Mouse (Mus musculus): ENCODE measurements around the gene Doc2a. TPM values are rescaled to one million over a fixed set of nuclear protein-coding genes. Genes with fewer than 3 reads are reported as not detected.

Doc2a gene
- polyA plus RNA-seq, 1 experiment, result not detected

- WGBS, result 22% methylated on average over 7 of the region's 7 CpGs
- H3K4me3 ChIP-seq (ENCODE audit: insufficient read depth, low read depth, low read length), result 0 out of 2 replicates have a peak overlapping the region, but pooled peaks have one; percentile 87
- H3K27ac ChIP-seq (ENCODE audit: insufficient read depth, low read depth, low read length), result peak overlapping the region; percentile 59
- TF ChIP-seq CTCF (IDR thresholded peaks at IDR 0.05; ENCODE audit: insufficient read depth, low read depth, low read length) (peak; percentile 78), POLR2A (IDR thresholded peaks at IDR 0.05; ENCODE audit: insufficient read depth, low read depth, low read length) (no peak)
- peaks cover 28% of the 10 kb centered on the region for H3K4me1 ChIP-seq (ENCODE audit: control insufficient read depth, insufficient read depth, low read length)
Measured at GRCm38 (mm10) chr7:126821835-126822511, 25.2 kb upstream of the Doc2a start.

DNA sequence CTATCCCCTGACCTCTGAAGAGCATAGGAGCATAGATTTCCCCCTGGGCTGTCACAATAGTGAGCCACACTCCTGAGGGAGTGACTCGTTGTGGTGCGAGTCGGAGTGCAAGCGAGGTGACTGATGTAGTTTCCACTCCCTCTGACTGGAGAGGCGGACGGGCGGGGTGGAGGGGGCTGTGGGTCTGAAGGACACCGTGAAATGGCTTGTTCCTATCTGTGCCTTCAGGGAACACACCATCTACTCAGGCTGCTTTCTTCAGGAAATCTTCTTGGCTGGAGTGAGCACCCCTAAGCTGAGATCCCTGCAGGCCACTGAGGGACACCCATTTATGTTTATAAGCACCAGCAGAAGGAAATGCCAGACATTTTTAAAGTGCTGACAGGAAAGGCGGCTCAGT, 24.5 kb upstream of the Doc2a start:
- WGBS, result 13% methylated on average over 9 of the region's 9 CpGs
- peak overlapping the region; percentile 87 for H3K4me3 ChIP-seq (ENCODE audit: insufficient read depth, low read depth, low read length)
- TF ChIP-seq POLR2A (IDR thresholded peaks at IDR 0.05; ENCODE audit: insufficient read depth, low read depth, low read length) (no peak), CTCF (IDR thresholded peaks at IDR 0.05; ENCODE audit: insufficient read depth, low read depth, low read length) (no peak)
- peak overlapping the region; percentile 59 for H3K27ac ChIP-seq (ENCODE audit: insufficient read depth, low read depth, low read length)
- peaks cover 28% of the 10 kb centered on the region for H3K4me1 ChIP-seq (ENCODE audit: control insufficient read depth, insufficient read depth, low read length)

DNA sequence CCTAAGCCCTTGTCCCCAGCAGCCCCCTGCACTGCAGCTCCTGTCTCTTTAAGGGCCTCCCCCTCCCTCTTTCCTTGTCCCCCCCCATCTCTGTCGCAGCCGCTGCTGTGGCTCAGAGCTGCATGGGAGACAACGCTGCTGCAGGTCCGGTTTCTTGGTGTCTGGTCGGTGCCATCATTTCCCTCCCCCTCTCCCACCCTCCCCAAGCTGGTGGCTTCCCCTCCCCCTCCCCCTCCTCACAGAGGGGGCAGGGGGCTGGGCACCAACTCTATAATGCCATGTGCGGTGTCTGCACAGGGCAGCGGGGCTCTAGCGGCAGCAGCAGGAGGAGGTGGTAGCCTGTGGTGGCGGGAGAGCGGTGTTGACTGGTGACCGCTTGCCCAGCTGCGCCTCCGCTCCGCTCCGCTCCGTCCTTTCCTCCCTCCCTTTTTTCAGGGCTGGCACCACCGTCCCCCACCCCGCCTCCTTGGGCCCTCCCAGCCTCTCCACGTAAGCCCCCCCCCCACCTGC, 24.0 kb upstream of the Doc2a start:
- 3% methylated on average over 15 of the region's 19 CpGs for WGBS
- Histone ChIP-seq H3K27ac (ENCODE audit: insufficient read depth, low read depth, low read length) (no peak overlapping the region), H3K4me3 (ENCODE audit: insufficient read depth, low read depth, low read length) (peak overlapping the region; percentile 87), H3K4me1 (ENCODE audit: control insufficient read depth, insufficient read depth, low read length) (peaks cover 28% of the 10 kb centered on the region)
- TF ChIP-seq CTCF (IDR thresholded peaks at IDR 0.05; ENCODE audit: insufficient read depth, low read depth, low read length) (no peak), POLR2A (IDR thresholded peaks at IDR 0.05; ENCODE audit: insufficient read depth, low read depth, low read length) (peak; percentile 16; the same call in 1 of the 2 replicates)

DNA sequence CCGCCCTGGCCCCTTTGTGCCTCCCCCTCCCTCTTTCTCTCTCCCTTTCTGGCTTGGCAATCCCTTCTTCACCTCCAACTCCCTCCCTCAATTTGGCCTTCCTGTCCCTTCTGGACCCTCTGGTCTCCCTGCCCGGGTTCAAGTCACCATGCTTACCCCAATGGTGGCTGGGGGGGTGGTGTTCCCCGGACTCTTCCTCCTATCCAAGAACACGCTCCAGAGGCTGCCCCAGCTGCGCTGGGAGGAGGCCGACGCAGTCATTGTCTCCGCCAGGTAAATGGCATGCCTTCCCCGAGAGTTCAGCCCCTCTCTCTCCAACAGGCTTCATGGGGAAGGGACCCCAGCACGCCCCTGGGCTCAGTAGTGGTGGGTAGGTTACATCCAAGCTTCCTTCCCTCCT, 23.3 kb upstream of the Doc2a start:
- TF ChIP-seq CTCF (IDR thresholded peaks at IDR 0.05; ENCODE audit: insufficient read depth, low read depth, low read length), result no peak
- no peak for TF ChIP-seq POLR2A (IDR thresholded peaks at IDR 0.05; ENCODE audit: insufficient read depth, low read depth, low read length)
- H3K4me3 ChIP-seq (ENCODE audit: insufficient read depth, low read depth, low read length), result peak overlapping the region; percentile 87
- 9% methylated on average over 10 of the region's 10 CpGs for WGBS
- H3K4me1 ChIP-seq (ENCODE audit: control insufficient read depth, insufficient read depth, low read length), result peaks cover 28% of the 10 kb centered on the region
- H3K27ac ChIP-seq (ENCODE audit: insufficient read depth, low read depth, low read length), result no peak overlapping the region

- TF ChIP-seq CTCF (IDR thresholded peaks at IDR 0.05; ENCODE audit: insufficient read depth, low read depth, low read length) (no peak), POLR2A (IDR thresholded peaks at IDR 0.05; ENCODE audit: insufficient read depth, low read depth, low read length) (no peak)
- peaks cover 28% of the 10 kb centered on the region for H3K4me1 ChIP-seq (ENCODE audit: control insufficient read depth, insufficient read depth, low read length)
- no peak overlapping the region for H3K4me3 ChIP-seq (ENCODE audit: insufficient read depth, low read depth, low read length)
- no peak overlapping the region for H3K27ac ChIP-seq (ENCODE audit: insufficient read depth, low read depth, low read length)
- 45% methylated on average over 8 of the region's 8 CpGs for WGBS
Measured at GRCm38 (mm10) chr7:126825403-126825802, 21.8 kb upstream of the Doc2a start.

- TF ChIP-seq POLR2A (IDR thresholded peaks at IDR 0.05; ENCODE audit: insufficient read depth, low read depth, low read length), result no peak
- TF ChIP-seq CTCF (IDR thresholded peaks at IDR 0.05; ENCODE audit: insufficient read depth, low read depth, low read length), result no peak
- Histone ChIP-seq H3K27ac (ENCODE audit: insufficient read depth, low read depth, low read length) (no peak overlapping the region), H3K4me1 (ENCODE audit: control insufficient read depth, insufficient read depth, low read length) (peaks cover 28% of the 10 kb centered on the region), H3K4me3 (ENCODE audit: insufficient read depth, low read depth, low read length) (no peak overlapping the region)
- WGBS, result 69% methylated on average over 5 of the region's 5 CpGs
Measured at GRCm38 (mm10) chr7:126825952-126826351, 21.3 kb upstream of the Doc2a start.

DNA sequence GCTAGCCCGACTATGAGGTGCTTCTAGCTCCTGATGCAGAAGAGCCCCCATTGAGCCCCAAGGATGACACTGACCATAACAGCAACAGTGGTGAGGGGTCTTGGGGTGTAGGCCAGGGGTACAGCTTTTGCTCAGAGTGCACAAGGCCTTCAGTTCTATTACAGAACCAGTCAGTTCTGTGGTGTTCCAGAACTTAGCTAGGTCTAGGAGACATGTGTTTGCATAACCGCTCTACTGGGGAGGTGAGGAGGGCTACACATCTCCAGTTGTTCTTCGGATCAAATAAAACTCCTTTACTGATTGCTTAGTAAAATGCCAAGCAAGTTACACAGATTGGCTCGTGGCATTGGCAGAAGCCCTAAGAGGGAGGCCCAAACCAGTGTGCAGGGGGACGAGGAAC, 15.7 kb upstream of the Doc2a start, which contains the start of gene 4930451I11Rik:
TSS of gene 4930451I11Rik (minus strand) at position 101 of the 400 bp plus-strand sequence.
- Histone ChIP-seq H3K4me1 (ENCODE audit: control insufficient read depth, insufficient read depth, low read length) (peaks cover 8% of the 10 kb centered on the region), H3K27ac (ENCODE audit: insufficient read depth, low read depth, low read length) (no peak within 1 kb of the TSS), H3K4me3 (ENCODE audit: insufficient read depth, low read depth, low read length) (peak within 1 kb of the TSS; percentile 16)
- WGBS, result 54% methylated on average over 5 of the region's 5 CpGs
- TF ChIP-seq CTCF (IDR thresholded peaks at IDR 0.05; ENCODE audit: insufficient read depth, low read depth, low read length) (no peak), POLR2A (IDR thresholded peaks at IDR 0.05; ENCODE audit: insufficient read depth, low read depth, low read length) (no peak)

DNA sequence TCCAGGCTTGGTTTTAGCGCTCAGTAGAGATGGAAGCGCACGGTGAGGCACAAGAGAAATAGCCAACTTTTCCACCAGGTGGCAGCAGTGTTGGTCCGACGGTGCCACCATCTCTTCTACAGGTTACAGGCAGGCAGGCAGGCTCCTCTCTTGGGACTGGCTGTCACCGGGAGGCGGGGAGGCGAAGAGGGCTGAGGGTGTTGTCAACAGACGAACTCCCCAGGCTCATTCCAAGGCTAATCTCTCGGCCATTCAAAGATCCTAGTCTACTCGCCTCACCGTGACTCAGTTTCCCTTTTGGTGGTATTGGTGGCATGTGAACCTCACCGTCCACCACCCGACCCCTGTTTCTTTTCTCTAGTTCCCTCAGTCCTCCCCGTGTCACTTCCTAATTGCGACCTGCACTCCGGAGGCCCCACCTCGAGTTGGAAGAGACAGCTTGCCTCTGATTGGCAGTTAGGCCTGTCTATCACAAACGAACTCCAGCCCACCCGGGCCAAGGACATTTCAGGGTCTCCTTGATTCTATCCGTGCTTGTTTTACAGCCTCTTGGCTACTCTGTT, 15.1 kb upstream of the Doc2a start:
- peaks cover 8% of the 10 kb centered on the region for H3K4me1 ChIP-seq (ENCODE audit: control insufficient read depth, insufficient read depth, low read length)
- 2% methylated on average over 21 of the region's 21 CpGs for WGBS
- H3K4me3 ChIP-seq (ENCODE audit: insufficient read depth, low read depth, low read length), result peak overlapping the region; percentile 16
- TF ChIP-seq CTCF (IDR thresholded peaks at IDR 0.05; ENCODE audit: insufficient read depth, low read depth, low read length) (peak; percentile 68), POLR2A (IDR thresholded peaks at IDR 0.05; ENCODE audit: insufficient read depth, low read depth, low read length) (no peak)
- no peak overlapping the region for H3K27ac ChIP-seq (ENCODE audit: insufficient read depth, low read depth, low read length)

- H3K4me3 ChIP-seq (ENCODE audit: insufficient read depth, low read depth, low read length), result no peak overlapping the region
- TF ChIP-seq POLR2A (IDR thresholded peaks at IDR 0.05; ENCODE audit: insufficient read depth, low read depth, low read length) (no peak), CTCF (IDR thresholded peaks at IDR 0.05; ENCODE audit: insufficient read depth, low read depth, low read length) (no peak)
- H3K27ac ChIP-seq (ENCODE audit: insufficient read depth, low read depth, low read length), result no peak overlapping the region
- peaks cover 8% of the 10 kb centered on the region for H3K4me1 ChIP-seq (ENCODE audit: control insufficient read depth, insufficient read depth, low read length)
- 100% methylated on average over 1 of the region's 1 CpGs for WGBS
Measured at GRCm38 (mm10) chr7:126833294-126833693, 13.9 kb upstream of the Doc2a start.
